Mouse (Mus musculus) stomach, embryonic 16.5 days (tissue): ENCODE data around the gene Dhrs1. TPM values are rescaled to one million over a fixed set of nuclear protein-coding genes. Genes with fewer than 3 reads are reported as not detected.
"Not testable (repeated sequence)": the region's sequence is repeated elsewhere in the genome, so short reads cannot be mapped to it uniquely, and the experiment has no call there.

Source experiments
- ATAC-seq: fragments of 200-750 bp; cut with Nextera tagmentation; 2 replicates; pipeline ENCODE4 v1.8.0; 2017; ENCODE audit warnings: moderate number of reproducible peaks, moderate TSS enrichment; ENCODE audit not compliant: insufficient read depth, low FRiP score
- H3K27ac ChIP-seq: fragments of 300-500 bp; sonication (generic); 2 replicates; pipeline ENCODE4 v1.5.1; 2014; ENCODE audit warnings: low read length
- H3K27me3 ChIP-seq: fragments of 300-500 bp; sonication (generic); 2 replicates; pipeline ENCODE4 v1.6.1; 2014; ENCODE audit warnings: low read length, control low read depth, mixed read lengths; ENCODE audit not compliant: control insufficient read depth, insufficient read depth
- H3K36me3 ChIP-seq: fragments of 300-500 bp; sonication (generic); 2 replicates; pipeline ENCODE4 v1.6.1; 2014; ENCODE audit warnings: low read length; ENCODE audit not compliant: control insufficient read depth, insufficient read depth
- H3K4me1 ChIP-seq: fragments of 300-500 bp; sonication (generic); 2 replicates; pipeline ENCODE4 v1.6.1; 2014; ENCODE audit warnings: low read length, control low read depth, mixed read lengths; ENCODE audit not compliant: control insufficient read depth, insufficient read depth
- H3K4me2 ChIP-seq: fragments of 300-500 bp; sonication (generic); 2 replicates; pipeline ENCODE4 v1.6.1; 2014; ENCODE audit warnings: low read depth, low read length, mixed read lengths
- H3K4me3 ChIP-seq: fragments of 300-500 bp; sonication (generic); replicated peaks from 2 replicates; pipeline ENCODE4 v1.5.1; 2014; ENCODE audit warnings: mild to moderate bottlenecking, low read length
- H3K9ac ChIP-seq: fragments of 300-500 bp; sonication (generic); 2 replicates; pipeline ENCODE4 v1.6.1; 2014; ENCODE audit warnings: low read length
- H3K9me3 ChIP-seq: fragments of 300-500 bp; sonication (generic); replicated peaks from 2 replicates; pipeline ENCODE4 v1.6.1; 2016; ENCODE audit warnings: low read length, control low read depth; ENCODE audit not compliant: control insufficient read depth
- WGBS: fragments of 180-500 bp; shearing (Covaris S2); extraction: QIAGEN DNeasy Blood & Tissue Kit; methylation state at CpG from one replicate; pipeline ENCODE4 v1.1.7; 2014; 5-methylcytosine and 5-hydroxymethylcytosine counted together
- polyA plus RNA-seq: library from polyadenylated mRNA; unstranded; fragments of >200 nt; fragmentation: Nextera tagmentation; extraction: Ambion mirVana; gene quantifications from 2 replicates; pipeline ENCODE4 v1.2.1, GENCODE M21; 2015

Dhrs1 gene
- polyA plus RNA-seq, 1 experiment from 2014 or later = 107 TPM

DNA sequence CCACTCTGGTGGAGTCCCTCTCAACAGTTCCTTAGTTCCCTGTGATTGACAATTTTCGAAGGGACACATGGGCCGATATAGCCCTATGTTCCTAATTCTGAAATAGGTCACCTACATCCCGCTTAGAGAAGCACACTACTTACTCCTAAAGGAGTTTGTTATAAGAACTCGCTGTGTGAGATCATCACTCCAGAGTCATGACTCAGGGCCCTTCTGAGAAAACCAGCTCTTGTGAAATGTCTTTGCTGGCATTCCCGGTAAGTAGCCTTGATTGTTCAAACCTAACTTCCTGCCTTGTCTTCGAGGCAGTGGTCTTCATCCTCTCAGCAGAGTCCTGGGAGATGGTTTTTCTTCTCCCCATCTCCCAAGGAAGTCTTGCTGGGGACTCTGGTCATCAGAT, 23.1 kb upstream of the Dhrs1 start:
- no peak overlapping the region for H3K4me2 ChIP-seq
- H3K4me1 ChIP-seq = peaks cover 6% of the 10 kb centered on the region; the same call in 1 of the 2 replicates
- no peak for ATAC-seq
- 87% methylated on average over 6 of the region's 6 CpGs for WGBS
- no peak overlapping the region for H3K27ac ChIP-seq
- H3K4me3 ChIP-seq = no peak overlapping the region
- peaks cover 20% of the 10 kb centered on the region for H3K27me3 ChIP-seq
- H3K9me3 ChIP-seq = no peaks in the 10 kb centered on the region
- no peak overlapping the region for H3K9ac ChIP-seq
- H3K36me3 ChIP-seq = no peaks in the 10 kb centered on the region

DNA sequence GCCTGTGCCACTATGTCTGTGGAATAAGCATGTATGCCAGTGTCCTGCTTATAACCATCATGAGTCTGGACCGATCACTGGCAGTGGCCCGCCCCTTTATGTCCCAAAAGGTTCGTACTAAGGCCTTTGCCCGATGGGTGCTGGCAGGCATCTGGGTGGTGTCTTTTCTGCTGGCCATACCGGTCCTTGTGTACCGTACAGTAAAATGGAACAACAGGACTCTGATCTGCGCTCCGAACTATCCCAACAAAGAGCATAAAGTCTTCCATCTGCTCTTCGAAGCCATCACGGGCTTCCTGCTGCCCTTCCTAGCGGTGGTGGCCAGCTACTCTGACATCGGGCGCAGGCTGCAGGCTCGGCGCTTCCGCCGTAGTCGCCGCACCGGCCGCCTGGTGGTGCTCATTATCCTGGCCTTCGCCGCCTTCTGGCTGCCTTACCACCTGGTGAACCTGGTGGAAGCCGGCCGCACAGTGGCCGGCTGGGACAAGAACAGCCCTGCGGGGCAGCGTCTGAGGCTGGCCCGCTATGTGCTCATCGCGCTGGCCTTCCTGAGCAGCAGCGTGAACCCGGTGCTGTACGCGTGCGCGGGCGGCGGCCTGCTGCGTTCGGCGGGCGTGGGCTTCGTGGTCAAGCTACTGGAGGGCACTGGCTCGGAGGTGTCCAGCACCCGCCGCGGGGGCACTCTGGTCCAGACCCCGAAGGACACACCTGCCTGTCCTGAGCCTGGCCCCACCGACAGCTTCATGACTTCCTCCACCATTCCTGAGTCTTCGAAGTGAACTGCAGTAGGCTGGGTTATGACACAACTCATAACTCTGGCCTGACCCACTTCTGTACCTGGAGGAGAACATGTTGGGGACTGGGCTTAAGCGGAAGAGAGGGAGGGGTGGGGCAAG, 22.3 kb upstream of the Dhrs1 start:
- peak overlapping the region; percentile 72 for H3K9ac ChIP-seq

DNA sequence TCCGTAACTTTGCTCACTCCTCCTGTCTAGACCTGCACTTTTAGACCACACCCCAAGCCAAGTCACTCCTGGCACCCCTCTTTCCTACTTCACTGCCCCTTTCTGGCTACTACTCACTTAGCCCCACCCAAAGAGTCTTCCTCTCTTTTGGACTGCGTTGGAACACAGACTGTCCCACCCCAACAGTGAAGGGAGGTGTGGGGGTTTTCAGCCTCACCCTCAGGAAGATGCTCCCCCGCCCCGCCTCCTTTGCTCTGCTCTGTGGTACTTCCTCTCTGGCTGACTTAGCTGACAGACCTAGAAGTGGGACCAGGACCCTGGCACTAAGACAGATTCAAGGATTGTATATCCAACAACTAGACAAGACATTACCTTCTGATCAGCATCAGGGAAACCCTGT, 20.2 kb upstream of the Dhrs1 start, which contains the start of gene Ltb4r1:
TSS of gene Ltb4r1 (plus strand) at position 267 of the 400 bp plus-strand sequence.
- Histone ChIP-seq H3K4me2 (no peak within 1 kb of the TSS), H3K9ac (no peak within 1 kb of the TSS), H3K4me3 (no peak within 1 kb of the TSS), H3K4me1 (peaks cover 13% of the 10 kb centered on the region), H3K9me3 (no peaks in the 10 kb centered on the region), H3K27me3 (peaks cover 33% of the 10 kb centered on the region), H3K36me3 (no peaks in the 10 kb centered on the region), H3K27ac (peak within 1 kb of the TSS; percentile 27; the same call in 1 of the 2 replicates)
- WGBS = 59% methylated on average over 4 of the region's 4 CpGs
- no peak for ATAC-seq

More for the DNA sequence above, 22.3 kb upstream of the Dhrs1 start:
- no peaks in the 10 kb centered on the region for H3K9me3 ChIP-seq
- no peaks in the 10 kb centered on the region for H3K36me3 ChIP-seq
- H3K27ac ChIP-seq = no peak overlapping the region
- peaks cover 20% of the 10 kb centered on the region for H3K27me3 ChIP-seq
- peak overlapping the region; percentile 80 for H3K4me2 ChIP-seq
- H3K4me3 ChIP-seq = peak overlapping the region; percentile 47
- H3K4me1 ChIP-seq = peaks cover 8% of the 10 kb centered on the region; the same call in 1 of the 2 replicates
- peak; percentile 48; the same call in 1 of the 2 replicates for ATAC-seq
- WGBS = 10% methylated on average over 52 of the region's 52 CpGs

DNA sequence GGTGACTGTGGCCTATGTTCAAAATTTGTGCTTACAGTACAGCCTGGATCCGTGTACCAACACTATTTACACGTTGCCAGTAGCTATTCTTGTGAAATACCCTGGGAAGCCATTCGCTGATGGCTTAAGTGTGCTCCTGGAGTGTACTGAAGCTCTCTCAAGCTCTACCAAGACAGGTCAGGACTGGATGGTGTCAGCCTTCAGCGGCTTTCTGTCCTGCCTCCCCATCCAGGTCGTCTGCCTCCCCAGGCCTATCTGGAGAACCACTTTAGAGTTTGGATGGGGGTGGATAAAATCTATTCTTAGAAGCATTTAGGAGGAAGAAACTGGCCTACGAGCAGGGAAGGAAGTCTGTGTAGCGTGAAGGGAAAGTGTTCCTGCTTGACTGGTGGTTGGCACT, 17.7 kb upstream of the Dhrs1 start:
- Histone ChIP-seq H3K9me3 (no peaks in the 10 kb centered on the region), H3K27me3 (peaks cover 29% of the 10 kb centered on the region), H3K27ac (peak overlapping the region; percentile 68), H3K36me3 (no peaks in the 10 kb centered on the region), H3K4me1 (peaks cover 18% of the 10 kb centered on the region), H3K9ac (0 out of 2 replicates have a peak overlapping the region, but pooled peaks have one; percentile 90), H3K4me2 (peak overlapping the region; percentile 77), H3K4me3 (no peak overlapping the region)
- WGBS = 49% methylated on average over 7 of the region's 7 CpGs
- no peak for ATAC-seq

DNA sequence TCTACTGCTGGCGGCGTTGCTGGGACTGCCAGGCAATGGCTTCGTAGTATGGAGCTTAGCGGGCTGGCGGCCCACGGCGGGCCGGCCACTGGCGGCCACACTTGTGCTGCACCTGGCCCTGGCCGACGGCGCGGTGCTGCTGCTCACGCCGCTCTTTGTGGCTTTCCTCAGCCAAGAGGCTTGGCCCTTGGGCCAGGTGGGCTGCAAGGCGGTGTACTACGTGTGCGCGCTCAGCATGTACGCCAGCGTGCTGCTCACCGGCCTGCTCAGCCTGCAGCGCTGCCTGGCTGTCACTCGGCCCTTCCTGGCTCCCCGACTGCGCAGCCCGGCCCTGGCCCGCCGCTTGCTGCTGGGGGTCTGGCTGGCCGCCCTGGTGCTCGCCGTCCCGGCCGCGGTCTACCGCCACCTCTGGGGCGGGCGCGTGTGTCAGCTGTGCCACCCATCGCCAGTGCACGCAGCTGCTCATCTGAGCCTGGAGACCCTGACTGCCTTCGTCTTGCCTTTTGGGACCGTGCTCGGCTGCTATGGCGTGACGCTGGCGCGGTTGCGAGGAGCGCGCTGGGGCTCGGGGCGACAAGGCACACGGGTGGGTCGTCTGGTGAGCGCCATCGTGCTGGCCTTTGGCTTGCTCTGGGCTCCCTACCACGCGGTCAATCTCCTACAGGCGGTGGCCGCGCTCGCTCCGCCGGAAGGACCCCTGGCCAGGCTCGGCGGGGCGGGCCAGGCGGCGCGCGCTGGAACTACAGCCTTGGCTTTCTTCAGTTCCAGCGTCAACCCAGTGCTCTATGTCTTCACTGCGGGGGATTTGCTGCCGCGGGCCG, 16.7 kb upstream of the Dhrs1 start:
- peak overlapping the region; percentile 77 for H3K4me2 ChIP-seq
- H3K36me3 ChIP-seq = no peaks in the 10 kb centered on the region
- H3K4me1 ChIP-seq = peaks cover 17% of the 10 kb centered on the region
- under 1% methylated on average over 77 of the region's 77 CpGs for WGBS
- peak overlapping the region; percentile 90 for H3K9ac ChIP-seq
- H3K27me3 ChIP-seq = peaks cover 26% of the 10 kb centered on the region
- H3K4me3 ChIP-seq = peak overlapping the region; percentile 47
- H3K27ac ChIP-seq = peak overlapping the region; percentile 68
- H3K9me3 ChIP-seq = no peaks in the 10 kb centered on the region
- ATAC-seq = peak; percentile 59; the same call in 1 of the 2 replicates

DNA sequence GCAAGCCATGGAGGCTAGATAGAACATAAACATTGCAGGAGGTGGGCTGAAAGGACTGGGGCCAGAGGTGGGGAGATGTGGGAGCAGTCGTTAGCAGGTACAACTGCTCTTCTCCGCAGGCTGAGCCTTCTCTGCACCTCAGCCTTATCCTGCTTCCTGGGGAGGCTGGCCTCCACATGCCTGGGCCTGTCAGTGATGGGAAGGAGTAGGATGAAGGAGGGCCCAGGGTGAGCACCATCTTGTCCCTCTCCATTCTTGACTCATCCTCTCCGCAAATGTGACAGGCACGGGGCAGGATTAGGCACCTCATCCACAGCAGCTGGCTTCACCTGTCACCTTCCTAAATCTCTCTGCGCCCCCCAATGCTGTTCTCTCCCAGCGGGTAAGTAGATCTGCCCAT, 15.7 kb upstream of the Dhrs1 start, which contains the start of gene Ltb4r2:
TSS of gene Ltb4r2 (plus strand) at position 266 of the 400 bp plus-strand sequence.
- H3K27me3 ChIP-seq = peaks cover 24% of the 10 kb centered on the region
- WGBS = 71% methylated on average over 6 of the region's 6 CpGs
- peak within 1 kb of the TSS; percentile 90 for H3K9ac ChIP-seq
- H3K9me3 ChIP-seq = no peaks in the 10 kb centered on the region
- peak within 1 kb of the TSS; percentile 68; the same call in 1 of the 2 replicates for H3K27ac ChIP-seq
- H3K4me1 ChIP-seq = peaks cover 17% of the 10 kb centered on the region
- H3K4me2 ChIP-seq = peak within 1 kb of the TSS; percentile 77
- peak within 1 kb of the TSS; percentile 47 for H3K4me3 ChIP-seq
- H3K36me3 ChIP-seq = no peaks in the 10 kb centered on the region
- ATAC-seq = no peak

DNA sequence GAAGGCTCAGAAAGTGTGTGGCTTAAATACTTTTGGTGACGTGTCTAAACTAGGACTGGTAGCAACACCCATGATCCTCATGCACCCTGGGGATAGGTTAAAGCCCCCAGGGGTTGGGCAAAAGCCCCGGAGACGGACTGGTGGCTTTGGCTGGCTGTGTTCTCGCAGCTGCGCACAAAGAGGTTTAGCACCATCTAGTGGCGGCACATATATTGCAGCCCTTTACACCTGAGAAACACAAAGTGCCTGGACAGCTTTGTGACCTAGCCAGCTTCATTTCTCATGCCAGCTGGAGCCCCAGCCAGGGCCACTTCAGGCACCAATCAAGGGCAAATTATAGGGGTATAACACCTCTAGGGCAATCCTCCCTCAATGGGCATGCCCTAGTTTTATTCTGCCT, 14.7 kb upstream of the Dhrs1 start:
- H3K36me3 ChIP-seq, H3K27ac ChIP-seq, H3K9ac ChIP-seq, H3K9me3 ChIP-seq, ATAC-seq: not testable (repeated sequence)
- 0% methylated on average over 5 of the region's 6 CpGs for WGBS
- Histone ChIP-seq H3K4me1 (peaks cover 17% of the 10 kb centered on the region), H3K27me3 (peaks cover 24% of the 10 kb centered on the region), H3K4me3 (peak overlapping the region; percentile 29), H3K4me2 (peak overlapping the region; percentile 45)

DNA sequence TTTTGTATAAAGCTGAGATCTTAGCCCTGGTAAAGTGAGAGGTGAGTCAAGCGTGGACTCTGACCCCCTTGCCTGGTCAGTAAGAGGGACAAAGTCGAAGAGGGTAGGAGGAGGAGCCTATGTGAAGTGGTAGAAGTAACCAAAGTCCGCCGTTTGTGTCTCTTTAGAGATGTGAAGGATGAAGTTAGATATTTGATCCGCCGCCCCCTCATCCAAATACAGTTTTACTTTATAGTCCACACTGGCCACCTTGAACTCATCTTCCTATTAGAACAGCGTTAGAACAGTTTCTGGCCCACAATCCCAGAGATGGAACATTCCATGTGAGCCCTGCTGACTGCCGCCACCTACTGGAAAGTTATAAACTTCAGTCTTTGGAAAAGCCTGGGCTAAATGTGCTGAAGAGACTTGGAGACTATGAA, 12.9 kb upstream of the Dhrs1 start, which contains the start of gene Cideb:
TSS of gene Cideb (minus strand) at position 96 of the 422 bp plus-strand sequence.
- Histone ChIP-seq H3K27ac (peak within 1 kb of the TSS; percentile 76), H3K4me2 (peak within 1 kb of the TSS; percentile 44), H3K27me3 (peaks cover 13% of the 10 kb centered on the region; the same call in 1 of the 2 replicates), H3K4me1 (peaks cover 17% of the 10 kb centered on the region), H3K9me3 (no peaks in the 10 kb centered on the region), H3K9ac (peak within 1 kb of the TSS; percentile 40; the same call in 1 of the 2 replicates), H3K4me3 (peak within 1 kb of the TSS; percentile 17), H3K36me3 (peaks cover 12% of the 10 kb centered on the region; the same call in 1 of the 2 replicates)
- peak; percentile 63; the same call in 1 of the 2 replicates for ATAC-seq
- 12% methylated on average over 8 of the region's 8 CpGs for WGBS
